Mouse (Mus musculus): ENCODE measurements around the gene Kctd2. TPM values are rescaled to one million over a fixed set of nuclear protein-coding genes. Genes with fewer than 3 reads are reported as not detected.

The Kctd2 gene
- polyA plus RNA-seq, 1 experiment from 2014 or later = 9.6 TPM

- 85% methylated on average over 9 of the region's 9 CpGs for WGBS
- H3K27me3 ChIP-seq = no peaks in the 10 kb centered on the region
- peaks cover 28% of the 10 kb centered on the region for H3K4me1 ChIP-seq
- ATAC-seq (ENCODE audit: insufficient number of reproducible peaks, insufficient read depth, low FRiP score, low TSS enrichment, low read depth) = no peak
- no peak overlapping the region for H3K4me2 ChIP-seq
- no peak overlapping the region for H3K9ac ChIP-seq
- peaks cover 7% of the 10 kb centered on the region; the same call in 1 of the 2 replicates for H3K36me3 ChIP-seq
- no peaks in the 10 kb centered on the region for H3K9me3 ChIP-seq
- H3K4me3 ChIP-seq = no peak overlapping the region
- H3K27ac ChIP-seq = no peak overlapping the region
Observed at GRCm38 (mm10) chr11:115478296-115478938, 58.5 kb downstream of the Kctd2 start.

Small RNAs within 50 kb of the gene (microRNA-seq; reads per million reads assigned to microRNA genes)
- 0.55 reads per million for gene Mir3968

Other genes with a start within 250 kb of the Kctd2 start
- 11.9 and 13.9 TPM in 2 replicates for gene Tmem104, start 232.6 kb upstream of the Kctd2 start, polyA plus RNA-seq (2015; fragmentation: Nextera tagmentation; extraction: Ambion mirVana)
- gene Nat9, start 232.3 kb upstream of the Kctd2 start, polyA plus RNA-seq (2015; fragmentation: Nextera tagmentation; extraction: Ambion mirVana) = 21.2 and 23.9 TPM in 2 replicates
- gene Grin2c, start 152.9 kb upstream of the Kctd2 start, polyA plus RNA-seq (2015; fragmentation: Nextera tagmentation; extraction: Ambion mirVana) = not detected in 2 replicates
- 14.5 and 15.3 TPM in 2 replicates for gene Fdxr, start 143.1 kb upstream of the Kctd2 start, polyA plus RNA-seq (2015; fragmentation: Nextera tagmentation; extraction: Ambion mirVana)
- 0.31 and 0.43 TPM in 2 replicates for gene Fads6, start 122.5 kb upstream of the Kctd2 start, polyA plus RNA-seq (2015; fragmentation: Nextera tagmentation; extraction: Ambion mirVana)
- 0.20 TPM in 1 of 2 replicates, not detected in the other for gene Otop2, start 113.0 kb upstream of the Kctd2 start, polyA plus RNA-seq (2015; fragmentation: Nextera tagmentation; extraction: Ambion mirVana)
- not detected in 2 replicates for gene Ush1g, start 98.1 kb upstream of the Kctd2 start, polyA plus RNA-seq (2015; fragmentation: Nextera tagmentation; extraction: Ambion mirVana)
- 0.14 TPM in 1 of 2 replicates, not detected in the other for gene Otop3, start 85.4 kb upstream of the Kctd2 start, polyA plus RNA-seq (2015; fragmentation: Nextera tagmentation; extraction: Ambion mirVana)
- gene Hid1, start 52.4 kb upstream of the Kctd2 start, polyA plus RNA-seq (2015; fragmentation: Nextera tagmentation; extraction: Ambion mirVana) = 4.0 and 6.2 TPM in 2 replicates
- gene Cdr2l, start 38.2 kb upstream of the Kctd2 start, polyA plus RNA-seq (2015; fragmentation: Nextera tagmentation; extraction: Ambion mirVana) = 12.3 and 14.1 TPM in 2 replicates
- gene Mrpl58, start 16.4 kb upstream of the Kctd2 start, polyA plus RNA-seq (2015; fragmentation: Nextera tagmentation; extraction: Ambion mirVana) = 173 and 181 TPM in 2 replicates
- gene Atp5h, start 166 bp upstream of the Kctd2 start, polyA plus RNA-seq (2015; fragmentation: Nextera tagmentation; extraction: Ambion mirVana) = 880 and 943 TPM in 2 replicates
- gene Trim80, start 20.4 kb downstream of the Kctd2 start, polyA plus RNA-seq (2015; fragmentation: Nextera tagmentation; extraction: Ambion mirVana) = 0.14 TPM in 1 of 2 replicates, not detected in the other
- gene Slc16a5, start 42.3 kb downstream of the Kctd2 start, polyA plus RNA-seq (2015; fragmentation: Nextera tagmentation; extraction: Ambion mirVana) = 0.17 and 0.44 TPM in 2 replicates
- gene Armc7, start 55.5 kb downstream of the Kctd2 start, polyA plus RNA-seq (2015; fragmentation: Nextera tagmentation; extraction: Ambion mirVana) = 11.6 and 11.9 TPM in 2 replicates
- gene Nt5c, start 71.7 kb downstream of the Kctd2 start, polyA plus RNA-seq (2015; fragmentation: Nextera tagmentation; extraction: Ambion mirVana) = 77.2 and 85.3 TPM in 2 replicates
- 566 and 584 TPM in 2 replicates for gene Jpt1, start 94.3 kb downstream of the Kctd2 start, polyA plus RNA-seq (2015; fragmentation: Nextera tagmentation; extraction: Ambion mirVana)
- gene Sumo2, start 116.1 kb downstream of the Kctd2 start, polyA plus RNA-seq (2015; fragmentation: Nextera tagmentation; extraction: Ambion mirVana) = 1,193 and 1,231 TPM in 2 replicates
- gene Nup85, start 144.3 kb downstream of the Kctd2 start, polyA plus RNA-seq (2015; fragmentation: Nextera tagmentation; extraction: Ambion mirVana) = 180 and 186 TPM in 2 replicates
- gene Mrps7, start 183.8 kb downstream of the Kctd2 start, polyA plus RNA-seq (2015; fragmentation: Nextera tagmentation; extraction: Ambion mirVana) = 92.8 and 95.6 TPM in 2 replicates
- 18.9 and 24.6 TPM in 2 replicates for gene Gga3, start 183.9 kb downstream of the Kctd2 start, polyA plus RNA-seq (2015; fragmentation: Nextera tagmentation; extraction: Ambion mirVana)
- 20.2 and 20.6 TPM in 2 replicates for gene Mif4gd, start 192.8 kb downstream of the Kctd2 start, polyA plus RNA-seq (2015; fragmentation: Nextera tagmentation; extraction: Ambion mirVana)
- 25.0 and 28.0 TPM in 2 replicates for gene Slc25a19, start 208.2 kb downstream of the Kctd2 start, polyA plus RNA-seq (2015; fragmentation: Nextera tagmentation; extraction: Ambion mirVana)